Mouse (Mus musculus) heart, embryonic 16.5 days (tissue): ENCODE results near the gene Gnaq. TPM values are rescaled to one million over a fixed set of nuclear protein-coding genes. Genes with fewer than 3 reads are reported as not detected.
"Not testable (repeated sequence)": the region's sequence is repeated elsewhere in the genome, so short reads cannot be mapped to it uniquely, and the experiment has no call there.

Experiments used
- ATAC-seq: fragments of 200-750 bp; cut with Nextera tagmentation; replicated peaks from 2 replicates; pipeline ENCODE4 v1.8.0; 2017; ENCODE audit warnings: moderate number of reproducible peaks; ENCODE audit not compliant: insufficient read depth, low FRiP score; ENCODE audit errors: extremely low read depth
- H3K27ac ChIP-seq: fragments of 300-500 bp; sonication (generic); 2 replicates; pipeline ENCODE4 v1.5.1; 2014; ENCODE audit warnings: mild to moderate bottlenecking, low read length, control low read depth, moderate library complexity
- H3K27me3 ChIP-seq: fragments of 300-500 bp; sonication (generic); 2 replicates; pipeline ENCODE4 v1.6.1; 2014; ENCODE audit warnings: low read length, mixed read lengths; ENCODE audit not compliant: control insufficient read depth, insufficient read depth
- H3K36me3 ChIP-seq: fragments of 300-500 bp; sonication (generic); 2 replicates; pipeline ENCODE4 v1.6.1; 2014; ENCODE audit not compliant: control insufficient read depth, insufficient read depth
- H3K4me1 ChIP-seq: fragments of 300-500 bp; sonication (generic); 2 replicates; pipeline ENCODE4 v1.6.1; 2014; ENCODE audit warnings: low read length, mixed read lengths; ENCODE audit not compliant: control insufficient read depth, insufficient read depth
- H3K4me2 ChIP-seq: fragments of 300-500 bp; sonication (generic); 2 replicates; pipeline ENCODE4 v1.6.1; 2014; ENCODE audit warnings: low read depth, mild to moderate bottlenecking, control low read depth, low read length
- H3K4me3 ChIP-seq: fragments of 300-500 bp; sonication (generic); 2 replicates; pipeline ENCODE4 v1.5.1; 2014; ENCODE audit warnings: mild to moderate bottlenecking, control low read depth, low read length
- H3K9ac ChIP-seq: fragments of 300-500 bp; sonication (generic); 2 replicates; pipeline ENCODE4 v1.6.1; 2014; ENCODE audit warnings: low read length, control low read depth
- H3K9me3 ChIP-seq: fragments of 300-500 bp; sonication (generic); replicated peaks from 2 replicates; pipeline ENCODE4 v1.6.1; 2016; ENCODE audit warnings: low read length; ENCODE audit not compliant: control insufficient read depth
- WGBS: fragments of 180-500 bp; shearing (Covaris S2); extraction: QIAGEN DNeasy Blood & Tissue Kit; methylation state at CpG from one replicate; pipeline ENCODE4 v1.1.7; 2014; 5-methylcytosine and 5-hydroxymethylcytosine counted together
- polyA plus RNA-seq: library from polyadenylated mRNA; unstranded; fragments of >200 nt; fragmentation: Nextera tagmentation; extraction: Ambion mirVana; gene quantifications from 2 replicates; pipeline ENCODE4 v1.2.1, GENCODE M21; 2015

Gnaq gene
- 17.9 and 20.5 TPM in 2 replicates for polyA plus RNA-seq

DNA sequence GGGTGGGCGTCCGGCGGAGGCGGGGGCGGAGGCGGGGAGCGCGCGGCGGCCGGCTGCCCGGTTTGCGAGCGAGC is at the start of gene Gnaq:
Gnaq (plus strand) TSS at position 41 of the 74 bp plus-strand sequence.
- ATAC-seq, result no peak
- Histone ChIP-seq H3K27me3 (no peaks in the 10 kb centered on the region), H3K9ac (peak within 1 kb of the TSS; percentile 85), H3K9me3 (no peaks in the 10 kb centered on the region), H3K4me2 (peak within 1 kb of the TSS; percentile 72), H3K4me1 (peaks cover 23% of the 10 kb centered on the region), H3K27ac (peak within 1 kb of the TSS; percentile 91), H3K36me3 (no peaks in the 10 kb centered on the region), H3K4me3 (peak within 1 kb of the TSS; percentile 71)
- WGBS, result 0% methylated on average over 10 of the region's 14 CpGs

DNA sequence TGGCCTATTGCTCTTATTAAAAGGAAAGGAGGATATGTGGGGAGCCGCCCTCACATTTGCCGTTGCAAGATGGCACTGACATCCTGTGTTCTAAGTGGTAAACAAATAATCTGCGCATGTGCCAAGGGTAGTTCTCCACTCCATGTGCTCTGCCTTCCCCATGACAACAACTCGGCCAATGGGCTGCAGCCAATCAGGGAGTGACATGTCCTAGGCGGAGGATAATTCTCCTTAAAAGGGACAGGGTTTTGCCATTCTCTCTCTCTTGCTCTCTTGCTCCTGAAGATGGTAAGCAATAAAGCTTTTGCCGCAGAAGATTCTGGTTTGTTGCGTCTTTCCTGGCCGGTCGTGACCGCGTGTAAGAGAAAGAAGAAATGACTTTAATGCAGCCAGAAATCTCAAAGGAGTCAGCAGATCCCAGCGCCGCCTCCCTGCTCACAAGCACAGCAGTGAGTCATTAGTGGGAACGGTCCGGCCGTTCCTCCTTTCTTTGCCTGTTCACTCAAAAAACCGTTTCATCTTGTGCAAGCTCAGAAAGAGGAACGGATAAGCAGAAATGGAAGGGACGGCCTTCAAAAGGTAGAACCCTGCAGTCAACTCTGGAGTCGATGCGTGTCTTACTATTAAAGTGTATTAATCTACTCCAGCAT is 48.5 kb upstream of the Gnaq start:
- H3K4me3 ChIP-seq, H3K9ac ChIP-seq, H3K4me1 ChIP-seq, H3K27me3 ChIP-seq, H3K4me2 ChIP-seq, H3K36me3 ChIP-seq, H3K27ac ChIP-seq, H3K9me3 ChIP-seq, ATAC-seq: not testable (repeated sequence)
- WGBS, result 90% methylated on average over 19 of the region's 21 CpGs

DNA sequence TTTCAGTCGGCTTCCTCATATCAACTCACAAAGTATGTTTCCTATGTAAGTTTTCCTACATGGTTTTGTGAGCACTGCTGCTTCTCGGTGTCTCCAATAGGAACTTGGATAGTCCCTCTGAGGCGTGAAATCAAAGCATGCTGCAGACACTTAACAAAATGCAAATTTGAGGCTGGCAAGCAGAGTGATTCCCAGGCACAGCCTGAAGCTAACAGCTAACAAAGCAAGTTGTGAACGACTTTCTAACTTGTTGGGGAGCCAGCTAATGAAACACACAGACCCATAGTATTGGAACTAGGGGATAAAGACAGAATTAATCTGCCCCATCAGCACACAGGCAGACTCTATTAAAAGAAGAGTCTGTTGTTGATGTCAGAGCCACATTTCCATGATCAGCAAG is 47.4 kb upstream of the Gnaq start:
- no peaks in the 10 kb centered on the region for H3K27me3 ChIP-seq
- H3K27ac ChIP-seq, result no peak overlapping the region
- no peak overlapping the region for H3K9ac ChIP-seq
- H3K9me3 ChIP-seq, result peaks cover 2% of the 10 kb centered on the region; the same call in 1 of the 2 replicates
- 71% methylated on average over 4 of the region's 4 CpGs for WGBS
- H3K4me1 ChIP-seq, result no peaks in the 10 kb centered on the region
- no peak for ATAC-seq
- H3K4me2 ChIP-seq, result no peak overlapping the region
- H3K4me3 ChIP-seq, result no peak overlapping the region
- H3K36me3 ChIP-seq, result no peaks in the 10 kb centered on the region

DNA sequence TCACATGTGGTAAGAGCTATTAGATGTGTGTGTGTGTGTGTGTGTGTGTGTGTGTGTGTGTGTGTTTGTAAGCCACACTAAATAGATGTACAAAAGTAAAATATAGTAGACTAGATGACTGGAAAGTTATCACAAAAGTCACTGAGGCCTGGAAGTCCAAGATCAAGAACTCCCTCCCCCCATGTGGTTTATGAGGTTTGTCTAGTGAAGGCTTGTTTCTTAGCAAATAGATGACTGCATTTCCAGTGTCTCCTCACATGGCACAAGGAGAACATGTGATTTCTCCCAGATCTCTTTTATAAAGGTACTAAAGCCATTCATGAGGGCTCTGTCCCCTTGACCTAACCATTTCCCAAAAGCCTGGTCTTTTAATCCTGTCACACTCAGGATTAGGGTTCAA is 46.5 kb upstream of the Gnaq start:
- Histone ChIP-seq H3K27me3 (no peaks in the 10 kb centered on the region), H3K4me1 (no peaks in the 10 kb centered on the region), H3K9ac (no peak overlapping the region), H3K4me2 (no peak overlapping the region), H3K9me3 (no peaks in the 10 kb centered on the region; the same call in 1 of the 2 replicates), H3K27ac (no peak overlapping the region), H3K36me3 (no peaks in the 10 kb centered on the region), H3K4me3 (no peak overlapping the region)
- no peak for ATAC-seq

DNA sequence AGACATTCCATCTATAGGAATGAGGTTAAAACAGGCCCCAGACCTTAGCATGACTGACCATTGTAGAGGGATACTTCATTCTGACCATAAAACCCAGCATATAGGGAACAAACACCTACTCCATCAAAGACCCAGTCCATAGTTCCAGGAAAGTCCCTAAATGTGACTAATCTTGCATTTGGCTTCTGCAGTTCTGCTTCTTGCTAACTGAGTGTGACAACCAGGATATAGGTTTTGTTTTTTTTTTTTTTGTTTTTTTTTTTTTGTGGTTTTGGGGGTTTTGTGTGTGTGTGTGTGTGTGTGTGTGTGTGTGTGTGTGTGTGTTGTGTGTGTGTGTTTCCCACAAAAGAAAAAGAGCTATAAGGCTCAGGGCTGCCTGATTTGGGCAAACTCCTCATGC is 46.0 kb upstream of the Gnaq start:
- no peaks in the 10 kb centered on the region for H3K27me3 ChIP-seq
- no peak overlapping the region for H3K4me2 ChIP-seq
- no peak overlapping the region for H3K4me3 ChIP-seq
- no peak overlapping the region for H3K27ac ChIP-seq
- no peak overlapping the region for H3K9ac ChIP-seq
- H3K9me3 ChIP-seq, result no peaks in the 10 kb centered on the region; the same call in 1 of the 2 replicates
- ATAC-seq, result no peak
- no peaks in the 10 kb centered on the region for H3K36me3 ChIP-seq
- no peaks in the 10 kb centered on the region for H3K4me1 ChIP-seq

DNA sequence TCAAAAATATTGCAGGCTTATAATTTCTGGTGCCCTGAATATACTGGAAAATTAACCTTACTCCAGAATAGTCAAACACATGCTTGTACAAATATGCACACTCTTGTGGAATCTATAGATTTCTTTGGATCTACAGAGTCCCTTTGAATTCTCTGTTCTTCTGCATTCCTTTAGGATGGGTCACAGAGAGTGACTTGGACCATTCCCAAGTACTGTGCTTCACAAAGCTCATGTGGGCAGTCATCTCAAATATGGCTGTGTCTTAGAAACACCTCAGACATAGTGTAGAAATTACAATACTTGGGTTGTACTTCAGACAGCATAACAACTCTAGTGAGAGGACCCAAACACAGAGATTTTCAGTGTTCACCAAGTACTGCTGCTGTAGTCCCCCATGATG is 45.2 kb upstream of the Gnaq start:
- ATAC-seq, result no peak
- H3K9ac ChIP-seq, result no peak overlapping the region
- no peaks in the 10 kb centered on the region for H3K27me3 ChIP-seq
- no peaks in the 10 kb centered on the region; the same call in 1 of the 2 replicates for H3K9me3 ChIP-seq
- no peaks in the 10 kb centered on the region for H3K36me3 ChIP-seq
- no peak overlapping the region for H3K4me2 ChIP-seq
- no peak overlapping the region for H3K4me3 ChIP-seq
- H3K27ac ChIP-seq, result no peak overlapping the region
- H3K4me1 ChIP-seq, result no peaks in the 10 kb centered on the region

DNA sequence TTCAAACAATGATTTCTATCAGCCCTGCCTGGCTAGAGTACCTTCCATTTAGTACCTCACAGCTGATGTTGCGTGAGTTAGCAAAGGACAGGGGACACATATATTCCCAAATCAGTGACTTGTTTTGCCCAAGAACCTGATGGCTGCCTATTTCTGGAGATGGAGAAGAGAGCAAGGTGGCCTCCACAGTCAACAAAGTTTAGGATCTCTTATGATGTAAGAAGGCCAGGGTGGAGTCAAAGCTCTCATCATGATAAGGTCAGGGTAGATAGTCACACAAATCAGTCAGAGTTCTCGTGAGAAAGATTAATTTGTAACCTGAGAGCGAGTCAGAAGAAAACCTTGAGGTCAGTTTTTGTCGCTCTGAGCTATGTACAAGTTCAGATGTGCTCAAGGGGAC is 39.0 kb upstream of the Gnaq start:
- no peak overlapping the region for H3K4me3 ChIP-seq
- H3K9me3 ChIP-seq, result peaks cover 4% of the 10 kb centered on the region; the same call in 1 of the 2 replicates
- no peak overlapping the region for H3K4me2 ChIP-seq
- no peaks in the 10 kb centered on the region for H3K27me3 ChIP-seq
- no peaks in the 10 kb centered on the region for H3K4me1 ChIP-seq
- ATAC-seq, result no peak
- H3K36me3 ChIP-seq, result no peaks in the 10 kb centered on the region
- 72% methylated on average over 4 of the region's 4 CpGs for WGBS
- no peak overlapping the region for H3K27ac ChIP-seq
- no peak overlapping the region for H3K9ac ChIP-seq

DNA sequence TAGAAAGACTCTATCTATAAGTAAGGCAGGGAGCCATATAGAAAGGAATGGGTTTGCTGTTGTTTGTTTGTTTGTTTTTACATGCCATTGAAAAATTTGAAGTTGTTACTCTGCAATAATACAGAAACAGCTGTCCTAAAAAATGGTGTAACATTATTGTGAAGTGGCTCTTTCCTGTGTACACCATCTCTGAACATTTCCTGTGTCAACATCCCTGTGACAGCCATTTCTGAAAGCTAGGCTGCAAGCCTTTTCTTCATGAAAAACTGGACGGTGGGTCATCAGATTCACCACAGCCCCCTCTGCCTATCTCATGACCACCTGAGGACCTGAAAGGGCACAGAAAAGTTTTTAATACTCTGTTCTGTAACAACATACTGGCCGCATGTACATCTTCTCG is 22.7 kb upstream of the Gnaq start:
- H3K9me3 ChIP-seq, result no peaks in the 10 kb centered on the region
- no peaks in the 10 kb centered on the region for H3K36me3 ChIP-seq
- H3K4me2 ChIP-seq, result no peak overlapping the region
- WGBS, result 72% methylated on average over 3 of the region's 3 CpGs
- no peaks in the 10 kb centered on the region for H3K4me1 ChIP-seq
- H3K27ac ChIP-seq, result no peak overlapping the region
- no peak overlapping the region for H3K9ac ChIP-seq
- H3K27me3 ChIP-seq, result no peaks in the 10 kb centered on the region
- ATAC-seq, result no peak
- no peak overlapping the region for H3K4me3 ChIP-seq

DNA sequence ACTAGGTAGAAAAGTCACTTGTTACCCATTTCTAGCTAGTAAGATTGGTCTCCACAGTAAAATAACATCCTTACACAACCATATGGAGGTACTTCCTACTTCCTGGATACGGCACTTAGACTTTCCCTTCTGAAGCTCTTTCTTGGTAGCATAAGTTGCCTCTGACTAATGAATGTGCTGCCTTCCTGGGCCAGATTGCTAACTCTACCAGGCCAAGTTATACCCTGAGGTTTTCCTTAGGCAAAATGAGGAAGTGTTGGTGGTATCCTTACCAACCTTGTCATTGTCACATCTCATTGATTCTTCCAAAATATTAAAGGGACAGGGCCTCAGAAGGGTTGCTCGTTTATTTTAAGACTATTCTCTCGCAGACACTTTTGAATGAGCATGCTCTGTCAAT is 22.0 kb upstream of the Gnaq start:
- no peak for ATAC-seq
- Histone ChIP-seq H3K27me3 (no peaks in the 10 kb centered on the region), H3K4me3 (no peak overlapping the region), H3K9ac (no peak overlapping the region), H3K4me1 (no peaks in the 10 kb centered on the region), H3K9me3 (no peaks in the 10 kb centered on the region), H3K27ac (no peak overlapping the region), H3K36me3 (no peaks in the 10 kb centered on the region), H3K4me2 (no peak overlapping the region)
- WGBS, result 68% methylated on average over 3 of the region's 3 CpGs

DNA sequence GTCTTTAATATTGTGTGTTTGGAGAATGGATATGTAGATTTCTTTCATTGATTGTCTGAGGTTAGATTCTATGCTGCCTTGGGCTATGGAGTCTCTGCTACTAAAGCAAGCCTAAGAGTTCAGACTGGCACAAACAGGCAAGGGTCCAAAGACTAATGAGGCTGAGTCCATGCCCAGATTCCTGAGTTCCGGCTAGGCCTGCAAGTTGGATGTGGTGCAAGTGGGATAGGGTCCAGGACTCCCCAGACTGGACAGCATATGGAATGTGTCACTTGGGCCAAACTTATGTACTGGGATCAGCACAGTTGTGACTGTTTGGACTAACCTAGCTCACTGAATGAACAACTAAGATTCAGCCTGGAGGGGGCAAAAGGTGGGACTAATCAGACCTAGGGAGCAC is 19.3 kb upstream of the Gnaq start:
- Histone ChIP-seq H3K9ac (no peak overlapping the region), H3K9me3 (no peaks in the 10 kb centered on the region), H3K27me3 (no peaks in the 10 kb centered on the region), H3K27ac (no peak overlapping the region), H3K4me2 (no peak overlapping the region), H3K4me1 (no peaks in the 10 kb centered on the region), H3K36me3 (no peaks in the 10 kb centered on the region), H3K4me3 (no peak overlapping the region)
- ATAC-seq, result no peak; the same call in 1 of the 2 replicates
- 45% methylated on average over 1 of the region's 1 CpGs for WGBS
